Mouse (Mus musculus): Measurements from ENCODE around the gene Ephx4. TPM values are rescaled to one million over a fixed set of nuclear protein-coding genes. Genes with fewer than 3 reads are reported as not detected.

The Ephx4 gene
- not detected in 2 replicates for polyA plus RNA-seq (2012; ENCODE audit: low replicate concordance)

GRCm38 (mm10) chr5:107402436-107402835 is at the start of gene Ephx4:
TSS of gene Ephx4 (plus strand) at chr5:107402736.

GRCm38 (mm10) chr5:107431249-107431648 is 28.7 kb downstream of the Ephx4 start, which contains the start of gene Lpcat2b:
TSS of gene Lpcat2b (plus strand) at chr5:107431549.

GRCm38 (mm10) chr5:107437464-107438281 is 35.1 kb downstream of the Ephx4 start, which contains the start of gene Btbd8:
TSS of gene Btbd8 (plus strand) at chr5:107437997.

Other genes with a start within 250 kb of the Ephx4 start
- gene Tgfbr3, start 113.1 kb upstream of the Ephx4 start, polyA plus RNA-seq (2012; ENCODE audit: low replicate concordance) = 3.3 and 7.2 TPM in 2 replicates
- gene Brdt, start 71.6 kb upstream of the Ephx4 start, polyA plus RNA-seq (2012; ENCODE audit: low replicate concordance) = 0.16 TPM in 1 of 2 replicates, not detected in the other
- gene Lpcat2b, start 28.8 kb downstream of the Ephx4 start, polyA plus RNA-seq (2012; ENCODE audit: low replicate concordance) = not detected in 2 replicates
- gene Btbd8, start 35.3 kb downstream of the Ephx4 start, polyA plus RNA-seq (2012; ENCODE audit: low replicate concordance) = 0.19 and 1.7 TPM in 2 replicates
- 0.05 TPM in 1 of 2 replicates, not detected in the other for gene Gm42669, start 104.9 kb downstream of the Ephx4 start, polyA plus RNA-seq (2012; ENCODE audit: low replicate concordance)
- gene 1700028K03Rik, start 132.0 kb downstream of the Ephx4 start, polyA plus RNA-seq (2012; ENCODE audit: low replicate concordance) = not detected in 2 replicates
- gene Rpap2, start 194.6 kb downstream of the Ephx4 start, polyA plus RNA-seq (2012; ENCODE audit: low replicate concordance) = 1.9 and 4.2 TPM in 2 replicates
- gene Glmn, start 195.2 kb downstream of the Ephx4 start, polyA plus RNA-seq (2012; ENCODE audit: low replicate concordance) = 0.25 TPM in 1 of 2 replicates, not detected in the other

Data from leukemia stem cell, adult 10-12 weeks (primary cell).